Mouse (Mus musculus): ENCODE data around the gene 4930469K13Rik.
A peak's percentile ranks its signal among the peaks of the same experiment; 100 is the strongest.

The 4930469K13Rik gene

DNA sequence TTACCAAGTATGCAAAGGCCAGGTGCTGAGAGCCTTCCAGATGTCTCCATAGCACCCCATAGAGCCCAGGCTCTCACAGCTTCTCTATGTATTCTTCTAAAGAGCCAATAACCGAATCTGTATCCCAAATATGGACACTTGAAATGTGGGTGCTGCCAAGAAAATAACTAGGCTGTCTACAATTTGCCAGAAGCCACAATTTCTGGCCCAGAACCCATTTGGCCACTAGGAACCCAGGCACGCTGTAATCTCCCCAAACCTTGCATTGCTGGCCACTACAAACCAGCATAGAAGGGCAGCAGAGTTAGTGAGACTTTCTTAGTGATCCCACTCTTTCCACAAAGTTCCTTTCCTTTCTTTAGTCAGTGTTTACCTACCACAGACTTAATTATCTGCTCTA lies 123.2 kb downstream of the 4930469K13Rik start:
- no peak for DNase-seq

DNA sequence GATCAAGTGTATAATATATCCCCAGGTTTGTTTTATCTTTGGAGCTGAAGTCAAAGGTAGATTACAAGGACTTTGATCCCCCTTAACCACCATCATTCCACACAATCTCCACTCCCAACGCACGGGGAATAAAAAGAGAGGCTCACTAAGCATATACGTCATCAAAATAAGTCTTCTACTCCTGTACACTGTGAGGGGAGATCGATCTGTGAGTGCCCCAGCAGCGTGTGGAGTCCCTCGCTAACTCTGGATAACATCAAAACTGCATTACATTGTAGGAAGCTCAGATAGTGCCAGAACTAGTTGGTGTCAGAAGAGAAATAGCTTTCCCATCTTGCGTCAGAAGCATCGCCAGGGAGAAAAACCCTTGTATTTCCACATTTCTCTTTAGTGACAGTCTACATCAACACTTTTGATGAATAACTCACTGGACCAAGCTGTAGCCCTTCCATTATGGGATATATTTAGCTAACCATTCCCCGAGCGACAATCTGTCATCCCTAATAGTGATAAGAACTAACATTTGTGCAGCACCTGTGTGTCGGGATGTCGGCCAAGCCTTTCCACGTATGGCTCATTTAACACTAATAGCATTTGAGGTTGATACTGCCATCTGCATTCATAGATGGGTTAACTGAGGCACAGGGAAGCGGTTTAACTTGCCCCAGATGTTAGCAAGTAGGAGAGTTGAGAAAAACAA lies 123.9 kb downstream of the 4930469K13Rik start:
- peak; percentile 19 for DNase-seq

DNA sequence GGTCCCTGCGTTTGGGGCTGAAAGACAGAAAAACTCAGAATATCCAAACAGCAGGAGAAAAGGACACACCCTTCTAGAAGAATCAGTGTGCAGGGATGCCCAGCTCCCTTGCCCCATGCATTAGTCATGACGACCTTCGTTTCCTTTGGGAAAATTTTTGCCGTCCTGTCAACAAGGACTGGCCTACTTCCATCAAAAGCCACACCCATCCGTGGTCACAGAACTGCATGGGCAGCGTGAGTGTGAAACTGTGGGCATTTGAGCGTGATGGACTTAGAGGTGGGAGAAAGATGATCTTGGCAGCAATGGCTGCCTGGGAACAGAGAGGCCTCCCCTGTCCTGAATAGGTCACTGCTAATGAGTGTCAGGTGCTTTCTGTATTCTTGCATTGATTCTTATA lies 126.2 kb downstream of the 4930469K13Rik start:
- peak; percentile 29 for DNase-seq

DNA sequence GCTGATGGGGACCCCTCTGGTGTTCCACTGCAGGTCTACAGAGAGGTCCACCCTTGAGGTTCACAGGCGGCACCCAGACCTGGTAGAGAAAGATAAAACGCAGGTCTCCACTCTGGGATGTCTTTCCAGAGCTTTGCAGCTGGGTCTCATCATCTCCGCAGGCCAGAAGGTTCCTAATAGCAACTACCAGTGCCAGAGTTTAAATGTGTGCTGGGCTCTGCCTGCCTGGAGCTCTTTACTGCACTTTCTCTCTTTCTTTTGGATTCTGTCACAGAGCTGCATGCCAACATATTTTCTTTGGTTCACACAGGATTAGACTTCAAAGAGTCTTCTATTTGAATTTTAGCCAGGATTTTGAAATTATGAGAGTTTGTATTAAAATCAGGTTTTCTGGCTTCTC lies 129.2 kb downstream of the 4930469K13Rik start:
- DNase-seq = no peak

DNA sequence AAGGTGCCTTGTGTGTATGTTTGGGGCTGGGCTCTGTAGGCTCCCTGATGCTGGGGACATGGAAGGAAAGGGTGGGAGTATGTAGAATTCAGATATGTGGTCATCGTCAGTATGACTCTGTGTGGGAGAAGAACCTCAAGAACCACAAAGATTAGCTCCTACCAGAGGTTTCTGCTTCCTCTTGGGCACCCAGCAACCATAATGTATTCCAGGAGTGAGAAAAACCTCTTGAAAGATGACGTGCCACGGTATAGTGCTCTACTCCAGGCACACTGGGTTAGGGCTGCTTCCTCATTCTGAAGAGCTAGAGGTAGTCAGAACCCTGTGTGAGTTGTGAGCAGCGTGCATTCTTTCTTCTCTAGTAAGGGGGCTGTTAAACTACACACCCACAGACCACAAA lies 130.6 kb downstream of the 4930469K13Rik start:
- DNase-seq = no peak

DNA sequence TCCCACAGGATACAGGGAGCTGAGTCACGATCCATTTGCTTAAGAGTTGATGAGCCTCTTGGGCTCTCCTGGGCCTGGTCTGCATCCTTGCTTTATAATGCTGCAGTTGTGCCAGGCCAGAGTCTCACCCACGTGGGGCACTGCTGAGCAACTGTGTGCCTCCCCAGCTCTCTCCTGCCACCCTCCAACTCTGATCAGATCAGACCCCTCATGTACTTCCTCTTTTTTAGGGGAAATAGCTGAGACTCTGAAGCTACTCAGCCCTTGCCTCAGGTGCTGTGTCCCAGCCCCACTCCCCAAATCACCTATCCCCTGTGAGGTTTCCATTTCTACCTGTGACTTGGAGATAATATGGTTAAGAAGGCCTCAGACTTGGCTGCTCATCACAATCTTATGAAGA lies 133.0 kb downstream of the 4930469K13Rik start:
- DNase-seq = no peak

DNA sequence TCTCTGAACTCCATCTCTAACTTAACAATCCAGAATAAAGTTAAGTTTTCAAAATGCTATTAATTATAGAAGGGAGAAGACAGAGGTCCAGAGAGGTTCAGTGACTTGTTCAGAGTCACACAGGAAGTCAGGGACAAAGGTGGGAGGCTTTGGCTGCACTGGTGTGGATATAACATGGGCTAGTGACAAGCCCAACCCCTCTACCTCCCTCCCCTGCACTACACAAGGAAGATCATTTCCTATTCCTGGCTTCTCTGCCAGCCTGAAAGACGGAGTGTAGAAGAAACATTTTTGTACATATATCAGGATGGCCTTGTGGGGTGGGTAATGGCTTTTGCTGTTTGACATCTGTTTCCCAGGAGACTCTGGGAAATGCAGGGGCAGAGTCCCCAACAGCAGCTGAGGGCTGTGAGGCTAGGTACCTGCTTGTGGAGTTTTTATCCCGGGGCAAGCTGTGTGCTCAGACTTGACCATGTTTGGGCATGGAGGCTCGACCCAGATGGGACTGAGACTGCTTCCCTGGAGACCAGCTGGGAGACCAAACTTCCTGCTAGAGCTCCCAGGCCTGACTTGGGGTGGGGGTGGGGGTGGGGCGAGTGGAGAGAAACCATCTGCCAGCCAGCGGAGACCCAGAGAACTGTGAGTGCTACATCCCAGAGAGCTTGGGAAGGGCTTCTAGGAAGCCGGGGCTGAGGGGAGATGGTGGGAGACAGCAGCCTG lies 135.5 kb downstream of the 4930469K13Rik start, which contains the start of gene Kcnmb1:
Gene Kcnmb1, plus strand, starts transcription at position 326 of the 720 bp plus-strand sequence.
- DNase-seq = peak; percentile 76

DNA sequence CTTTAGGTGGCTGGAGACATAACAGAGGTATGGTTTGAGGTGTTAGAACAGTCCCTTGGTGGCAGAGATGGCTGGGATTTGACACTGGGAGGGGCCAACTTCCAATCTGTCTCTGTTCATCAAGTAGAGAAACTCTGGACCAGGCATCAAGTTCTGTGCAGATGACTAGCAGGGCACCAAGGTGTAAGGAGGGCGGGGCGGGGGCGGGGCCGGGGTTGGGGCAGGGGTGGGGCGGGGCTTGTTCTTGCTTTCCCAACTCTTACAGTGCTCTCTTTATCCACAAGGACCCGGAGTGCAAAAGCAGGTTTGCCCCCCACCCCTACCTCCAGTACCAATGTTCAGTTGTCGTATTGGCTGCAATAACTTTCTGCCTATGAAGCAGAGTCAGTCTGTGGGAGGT lies 136.2 kb downstream of the 4930469K13Rik start:
- no peak for DNase-seq

DNA sequence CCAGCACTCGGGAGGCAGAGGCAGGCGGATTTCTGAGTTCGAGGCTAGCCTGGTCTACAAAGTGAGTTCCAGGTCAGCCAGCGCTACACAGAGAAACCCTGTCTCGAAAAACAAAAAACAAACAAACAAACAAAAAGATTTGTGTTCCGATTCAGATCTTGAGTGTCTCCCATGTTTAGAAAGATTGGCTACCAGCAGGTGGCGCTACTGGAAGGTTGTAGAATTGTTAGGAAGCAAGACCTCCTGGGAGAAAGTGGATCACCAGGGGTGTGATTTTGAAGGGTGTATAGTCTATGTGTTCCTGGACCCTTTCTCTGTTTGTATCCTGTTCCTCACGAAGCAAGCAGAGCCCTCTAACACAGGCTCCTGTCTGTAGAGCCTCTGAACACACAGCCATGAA lies 139.6 kb downstream of the 4930469K13Rik start:
- DNase-seq = peak; percentile 47

DNA sequence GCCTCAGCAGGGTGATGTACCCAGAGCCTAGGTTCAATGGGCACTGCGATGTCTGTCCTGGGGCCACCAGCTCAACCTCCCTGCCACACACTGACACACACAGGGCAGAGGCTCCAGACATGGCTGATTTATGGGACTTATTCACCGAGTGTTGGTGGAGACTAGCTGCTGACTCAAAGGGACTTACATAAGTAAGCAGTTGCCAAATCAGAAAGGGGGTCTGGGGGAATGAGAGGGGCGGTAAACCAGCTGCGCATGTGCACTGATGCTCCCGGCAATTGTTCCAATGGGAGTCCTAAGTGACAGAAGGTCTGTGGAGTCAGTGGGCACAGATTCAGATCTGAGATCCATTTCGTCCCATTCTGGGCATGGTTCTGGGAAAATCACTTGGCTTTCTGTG lies 140.8 kb downstream of the 4930469K13Rik start:
- no peak for DNase-seq

DNA sequence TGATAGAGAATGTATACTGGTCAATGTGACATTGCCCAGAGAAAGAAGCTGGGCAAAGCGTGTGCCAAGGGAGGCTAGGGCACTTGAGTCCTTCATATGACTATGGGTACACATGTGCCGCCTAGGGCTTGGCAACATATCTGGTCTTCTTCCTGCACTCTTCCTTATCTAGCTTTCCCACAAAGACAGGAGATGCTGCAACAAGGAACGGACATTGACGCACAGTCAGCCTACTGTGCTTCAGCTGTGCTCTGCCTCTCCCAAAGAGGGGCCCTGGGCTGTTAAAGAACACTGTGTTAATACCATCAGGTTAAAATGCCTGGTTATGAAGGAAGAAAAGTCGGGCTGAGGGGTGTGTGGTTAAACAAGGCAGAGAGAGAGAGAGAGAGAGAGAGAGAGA lies 141.7 kb downstream of the 4930469K13Rik start:
- no peak for DNase-seq

DNA sequence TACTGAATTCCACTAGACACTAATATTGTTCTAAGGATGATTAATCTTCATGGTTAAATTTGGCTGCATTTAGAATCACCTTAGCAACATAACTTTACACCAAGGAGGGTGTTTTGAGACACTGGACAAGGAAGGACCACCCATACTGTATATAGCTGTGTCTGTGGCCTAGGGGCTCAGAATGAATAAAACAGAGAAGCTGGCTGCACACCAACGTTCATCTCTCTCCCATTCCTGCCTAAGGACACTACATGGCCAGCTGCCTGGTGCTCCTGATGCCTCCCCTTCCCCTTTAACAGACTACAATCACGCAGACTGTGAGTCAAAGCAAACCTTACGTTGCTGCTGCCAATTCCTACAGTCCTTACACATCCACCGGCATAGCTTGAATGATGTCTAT lies 142.4 kb downstream of the 4930469K13Rik start:
- DNase-seq = no peak

DNA sequence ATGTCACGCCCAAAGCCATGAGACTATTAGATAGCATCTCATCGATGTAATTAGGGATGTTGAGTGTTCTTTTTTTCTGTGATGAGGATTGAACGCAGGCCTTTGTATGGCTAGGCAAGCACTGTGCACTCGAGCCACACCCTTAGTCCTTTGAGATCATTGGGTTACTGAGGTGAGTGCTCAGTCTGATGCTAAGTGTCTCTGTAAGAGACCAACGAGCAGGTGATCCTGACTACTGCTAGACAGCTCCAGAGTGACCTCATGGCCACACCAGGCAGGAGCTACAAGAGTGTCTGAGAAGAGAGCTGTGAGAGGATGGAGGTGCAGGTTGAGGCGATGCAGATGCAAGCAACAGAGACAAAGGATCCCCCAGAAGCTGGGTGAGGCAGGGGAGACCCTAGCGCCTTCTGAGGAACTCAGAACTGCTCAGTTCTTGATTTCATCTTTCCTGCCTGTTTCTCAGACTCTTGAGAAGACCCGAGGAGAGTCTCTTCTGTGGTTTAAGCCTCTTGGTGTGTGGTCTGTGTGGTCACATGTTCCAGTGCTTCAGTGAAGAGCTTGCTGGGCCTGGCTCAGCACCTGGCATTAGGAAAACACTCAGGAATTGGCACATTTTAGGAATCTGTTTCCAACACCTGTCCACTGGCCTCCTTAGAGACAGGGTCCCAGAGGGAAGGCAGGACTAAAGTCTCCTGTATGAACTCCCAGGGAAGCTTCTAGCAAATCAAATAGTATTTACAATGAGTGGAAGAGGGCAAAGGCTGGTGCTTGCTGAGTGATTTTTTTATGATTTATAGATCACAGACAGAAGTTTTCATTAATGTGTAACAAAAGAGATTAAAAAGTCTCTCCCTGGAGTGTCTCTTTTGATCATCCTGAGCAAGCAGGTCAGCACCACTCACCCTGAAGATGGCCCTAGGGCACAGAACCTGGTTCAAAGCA lies 146.4 kb downstream of the 4930469K13Rik start:
- no peak for DNase-seq

DNA sequence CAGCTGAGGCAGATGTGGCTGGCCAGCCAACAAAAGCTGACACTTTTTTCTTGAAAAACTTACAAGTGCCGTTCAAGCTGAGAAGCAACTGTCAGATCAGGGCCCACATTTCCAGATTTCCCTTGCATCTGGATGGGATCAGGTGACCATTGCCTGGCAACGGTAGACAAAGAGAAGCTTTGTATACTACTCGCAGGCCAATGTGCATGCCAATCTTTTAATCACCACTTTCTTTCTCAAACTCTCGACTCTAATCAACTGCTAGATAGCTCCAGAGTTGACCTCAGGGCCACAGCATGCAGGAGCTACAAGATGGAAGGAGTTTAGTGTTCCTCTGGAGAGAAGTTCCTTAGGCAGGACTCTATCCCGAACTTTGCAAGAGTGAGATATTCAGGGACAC lies 147.2 kb downstream of the 4930469K13Rik start:
- DNase-seq = peak; percentile 37

DNA sequence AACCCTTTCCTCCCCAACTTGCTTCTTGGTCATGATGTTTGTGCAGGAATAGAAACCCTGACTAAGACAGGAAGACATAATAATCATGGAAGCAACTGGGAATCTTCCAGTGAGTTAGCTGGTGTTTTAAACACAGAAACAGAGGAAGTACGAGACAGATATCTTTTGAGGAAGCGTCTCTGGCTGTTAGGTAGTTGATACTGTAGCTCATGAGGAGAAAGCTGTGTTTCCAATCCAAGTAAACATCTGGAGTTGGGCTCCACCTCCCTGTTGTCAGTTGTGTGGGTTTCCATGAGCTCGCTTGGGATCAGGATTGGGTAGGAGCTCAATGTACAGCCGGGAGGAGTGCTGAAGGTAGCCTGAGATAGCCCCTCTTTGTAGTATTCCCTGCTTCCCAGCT lies 151.9 kb downstream of the 4930469K13Rik start:
- no peak for DNase-seq

DNA sequence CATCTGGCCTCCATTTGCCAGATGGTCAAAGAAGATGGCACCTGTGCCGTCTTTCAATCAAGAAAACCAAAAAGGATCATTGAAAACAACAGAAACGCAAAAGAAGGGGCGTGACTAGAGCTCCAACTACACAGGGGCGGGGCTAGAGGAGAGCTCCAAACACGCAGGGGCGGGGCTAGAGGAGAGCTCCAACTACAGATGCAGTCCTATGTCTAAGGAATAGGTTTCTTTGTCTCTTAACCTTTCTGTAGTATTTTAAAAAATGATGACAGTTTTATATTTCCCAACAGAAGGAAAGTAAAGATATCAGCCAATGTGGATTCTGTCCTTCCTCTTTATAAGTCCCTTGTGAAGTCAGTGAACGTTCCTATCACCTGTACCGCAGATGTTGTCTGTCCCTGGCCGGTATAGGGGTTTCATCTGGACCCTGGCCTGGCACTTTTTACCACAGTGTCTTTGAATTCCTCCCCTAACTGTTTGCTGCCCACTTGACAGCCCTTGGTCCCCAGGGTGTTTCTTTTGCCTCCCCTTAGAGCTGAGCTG lies 153.5 kb downstream of the 4930469K13Rik start:
- no peak for DNase-seq

DNA sequence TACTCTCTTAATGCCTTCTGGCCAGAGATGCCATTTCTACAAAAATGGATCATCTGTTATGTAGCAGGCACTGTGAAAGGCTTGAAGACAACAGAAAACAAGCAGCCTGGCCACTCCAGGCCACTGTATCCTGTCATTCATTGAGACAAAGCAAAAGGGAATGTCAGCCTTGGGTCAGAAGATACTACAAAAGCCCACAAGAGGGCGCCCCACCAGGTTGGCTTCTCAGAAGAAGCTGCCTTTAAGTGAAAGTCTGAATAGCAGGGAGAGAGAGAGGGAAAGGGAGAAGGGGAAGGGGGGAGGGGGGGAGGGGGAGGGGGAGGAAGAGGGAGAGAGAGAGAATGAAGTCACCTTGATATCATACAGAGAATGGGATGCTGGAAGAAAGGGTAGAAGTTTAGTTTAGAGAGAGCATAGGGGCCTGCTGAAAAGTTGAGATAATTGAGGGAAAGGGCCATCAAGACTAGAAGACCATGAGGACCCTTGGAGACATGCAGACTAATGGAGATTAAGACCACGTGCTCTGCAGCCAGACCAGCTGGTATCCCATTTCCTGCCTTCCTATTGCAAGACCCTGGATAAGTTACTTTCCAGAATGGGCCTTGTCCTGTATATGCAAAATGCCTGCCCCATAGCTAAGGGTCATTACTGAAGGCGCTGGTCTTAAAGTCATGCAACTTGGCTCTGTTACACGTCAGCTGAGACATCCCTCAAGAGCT lies 154.1 kb downstream of the 4930469K13Rik start:
- peak; percentile 54 for DNase-seq

DNA sequence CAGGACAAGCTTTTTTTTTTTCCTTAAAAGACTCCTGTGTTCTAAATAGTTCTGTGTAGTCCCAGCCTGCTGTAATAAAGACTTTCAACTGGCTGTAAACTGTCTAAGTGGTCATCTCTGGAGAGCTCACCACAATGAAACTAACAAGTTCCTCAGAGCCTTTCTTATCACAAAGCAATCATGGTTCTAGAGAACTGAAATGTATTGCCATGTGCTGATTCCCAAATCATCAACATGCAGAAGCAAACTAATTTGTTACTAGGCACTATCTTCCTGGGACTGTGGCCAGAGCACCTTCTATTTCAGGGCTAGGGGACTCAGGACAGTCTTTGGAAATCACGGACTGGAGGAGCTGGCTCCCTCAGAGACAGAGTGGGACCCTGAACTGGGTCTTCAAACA lies 154.8 kb downstream of the 4930469K13Rik start:
- DNase-seq = no peak

DNA sequence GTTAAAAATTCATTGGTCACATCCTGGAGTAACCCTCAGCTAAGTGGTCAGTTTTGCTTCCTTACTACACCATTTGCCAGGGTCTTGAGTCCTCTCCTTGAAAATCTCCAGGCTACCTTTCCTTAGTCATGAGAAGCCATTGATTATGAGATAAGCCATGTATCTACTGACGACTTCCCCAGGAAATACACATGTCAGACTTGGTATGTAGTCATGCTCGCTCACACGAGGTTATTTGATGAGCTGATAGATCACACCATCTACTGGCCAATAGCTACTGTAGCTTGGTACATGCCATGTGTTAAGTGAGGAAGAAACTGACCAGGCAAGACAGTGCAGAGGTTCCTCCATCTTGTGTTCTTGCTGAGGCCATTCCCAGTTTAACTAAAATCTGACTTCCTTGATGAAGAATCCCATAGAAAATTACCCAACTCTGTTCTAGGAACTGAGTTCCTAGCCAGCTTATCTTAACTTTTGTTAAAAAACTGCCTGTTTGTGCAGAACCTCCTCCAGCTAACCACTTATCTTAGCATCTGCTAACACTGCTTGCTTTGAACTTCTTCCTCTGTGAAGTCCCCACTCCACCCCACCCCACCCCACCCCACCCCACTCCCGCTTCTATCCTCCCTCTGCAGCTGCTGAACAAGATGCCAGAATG lies 158.8 kb downstream of the 4930469K13Rik start:
- DNase-seq = no peak

DNA sequence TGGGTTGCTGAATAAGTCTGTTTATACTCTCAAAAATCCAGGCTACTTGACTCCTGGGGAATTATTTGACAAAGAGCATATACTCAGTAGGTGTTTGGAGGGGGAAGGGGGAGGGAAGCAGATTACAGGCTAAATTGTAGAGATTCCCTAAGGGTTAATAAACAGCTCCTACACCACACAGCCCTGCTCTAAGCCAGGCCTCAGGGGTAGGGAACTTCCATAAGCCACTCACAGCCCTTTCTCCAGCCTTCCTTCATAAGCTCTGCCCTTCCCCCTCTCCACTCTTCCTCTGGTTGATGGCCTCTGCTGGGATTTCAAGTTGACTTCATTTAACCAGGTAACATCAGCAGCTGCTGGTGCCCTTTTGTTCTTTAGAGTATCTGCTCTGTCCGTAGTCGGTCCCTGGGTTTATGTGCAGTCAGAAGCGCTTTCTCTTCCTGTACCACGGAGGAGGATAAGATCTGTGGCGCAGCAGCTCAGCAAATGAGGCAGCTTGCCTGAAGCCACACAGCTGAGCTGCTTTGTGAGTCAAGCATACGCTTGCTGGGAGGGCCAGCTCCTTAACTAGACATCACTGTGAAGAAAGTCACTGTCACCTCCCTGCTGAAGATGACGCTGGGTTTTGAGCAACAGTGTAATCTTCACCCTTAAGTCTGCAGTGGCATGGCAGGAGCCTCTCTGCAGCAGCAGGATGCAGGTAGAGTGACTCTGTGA lies 159.6 kb downstream of the 4930469K13Rik start:
- DNase-seq = no peak

DNA sequence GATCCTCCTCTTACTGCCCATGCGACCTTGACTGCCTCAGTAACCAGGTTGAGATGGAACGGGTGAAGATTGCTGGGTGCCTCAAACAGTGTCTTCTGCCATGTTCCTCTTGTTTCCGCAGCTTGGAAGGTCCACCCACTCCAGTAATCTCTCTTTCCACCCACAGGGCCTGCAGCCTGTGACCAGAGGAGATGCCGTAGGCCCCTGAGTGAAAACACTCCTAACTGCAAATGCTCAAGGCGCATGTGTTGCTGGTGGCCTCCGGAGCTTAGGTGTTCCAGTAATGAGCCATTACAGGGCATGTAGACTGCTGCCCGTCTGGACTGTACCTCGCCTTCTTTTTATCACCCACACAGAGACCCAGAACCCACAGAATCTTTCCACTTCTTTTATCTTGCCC lies 160.7 kb downstream of the 4930469K13Rik start:
- DNase-seq = no peak

All from retina, postnatal 1 day (tissue).